Mouse (Mus musculus): Measurements from ENCODE around the gene Fgf18. TPM values are rescaled to one million over a fixed set of nuclear protein-coding genes. Genes with fewer than 3 reads are reported as not detected.

Fgf18 gene
- total RNA-seq, 2 experiments from 2014 or later, result 0.86 to 2.4 TPM

DNA sequence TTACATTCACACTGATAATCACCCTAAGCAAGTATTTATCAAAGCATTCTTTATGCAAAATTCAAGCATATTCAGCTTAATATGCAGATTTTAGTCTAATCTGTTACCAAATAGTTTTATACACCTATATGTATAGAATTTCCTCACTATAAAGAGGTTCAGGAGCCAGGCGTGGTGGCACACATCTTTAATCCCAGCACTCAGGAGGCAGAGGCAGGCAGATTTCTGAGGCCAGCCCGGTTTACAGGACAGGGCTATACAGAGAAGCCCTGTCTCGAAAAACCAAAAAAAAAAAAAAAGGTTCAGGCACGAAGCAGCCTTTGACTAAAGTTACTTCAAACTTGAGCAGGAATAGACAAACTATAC, 4.6 kb upstream of the Fgf18 start:
- DNase-seq, result no peak
- intact Hi-C loops (cut with DNase I), result no loop called here

DNA sequence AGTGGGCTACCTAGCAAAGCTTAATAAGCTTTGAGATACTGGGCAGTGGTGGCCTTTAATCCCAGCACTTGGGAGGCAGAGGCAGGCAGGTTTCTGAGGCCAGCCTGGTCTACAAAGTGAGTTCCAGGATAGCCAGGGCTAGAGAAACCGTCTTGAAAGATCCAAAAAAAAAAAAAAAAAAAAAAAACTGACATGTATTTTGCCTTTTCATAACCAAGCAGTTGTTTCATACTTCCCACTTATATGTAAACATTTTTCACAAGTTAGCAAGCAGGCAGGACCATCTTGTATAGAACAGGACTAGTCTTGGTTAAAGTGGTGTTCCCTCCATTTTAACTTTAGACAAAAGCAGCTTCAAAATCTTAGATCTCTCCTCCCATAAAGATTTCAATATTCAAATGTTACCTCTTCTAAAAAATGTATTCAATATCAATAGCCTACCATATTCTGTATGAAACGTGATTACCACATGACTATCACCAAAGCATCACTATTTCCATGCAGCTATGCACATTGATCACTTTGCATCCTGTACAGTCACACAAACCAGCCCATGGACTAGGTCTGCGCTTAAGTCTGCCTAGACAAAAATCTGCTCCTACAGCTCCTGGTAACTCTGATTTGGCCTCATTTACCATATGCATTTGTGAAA, 4.1 kb upstream of the Fgf18 start:
- intact Hi-C loops (cut with DNase I), result no loop called here

DNA sequence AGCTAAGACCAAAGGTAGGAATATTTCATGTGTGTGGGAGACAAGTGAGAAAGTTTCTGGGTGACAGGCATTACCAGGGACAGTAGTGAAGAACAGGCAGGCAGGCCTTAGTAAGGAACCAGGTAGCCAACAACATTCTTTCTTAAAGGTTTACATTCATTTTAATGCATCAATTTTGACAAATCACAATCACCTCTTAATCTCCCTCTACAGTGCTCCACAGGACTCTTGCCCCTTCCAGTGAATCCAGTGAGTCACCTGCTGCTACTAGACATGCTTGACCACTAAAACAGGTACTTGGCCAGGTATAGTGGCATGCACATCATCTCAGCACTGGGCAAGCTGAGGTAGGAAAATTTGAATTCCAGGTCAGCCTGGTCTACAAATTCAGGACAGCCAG, 3.2 kb upstream of the Fgf18 start:
- intact Hi-C loops (cut with DNase I), result no loop called here
- DNase-seq, result no peak

More for the DNA sequence above, 4.1 kb upstream of the Fgf18 start:
- DNase-seq, result no peak

DNA sequence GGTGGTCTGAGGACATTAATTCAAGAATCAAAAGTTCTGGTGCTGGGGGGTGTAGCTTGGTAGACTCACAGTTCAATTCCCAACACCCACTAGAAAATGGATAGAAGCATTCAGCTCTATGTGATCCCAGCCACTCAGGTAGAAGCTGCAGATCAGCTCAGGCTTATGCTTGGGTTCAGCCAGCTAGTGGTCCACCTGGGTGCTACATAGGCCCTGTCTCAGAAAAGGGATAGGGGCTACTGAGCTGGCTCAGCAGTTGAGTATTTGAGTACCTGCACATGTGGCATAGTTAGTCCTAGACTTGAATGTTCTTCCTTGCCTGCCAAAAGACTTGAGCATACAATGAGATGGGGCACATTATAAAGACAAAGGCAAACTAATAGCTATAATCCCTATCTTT, 2.3 kb upstream of the Fgf18 start:
- intact Hi-C loops (cut with DNase I), result loop anchor here (5.0 to 10.0 kb wide), 5 partner anchors 52 to 525 kb away; no protein-coding TSS in a partner anchor
- DNase-seq, result no peak

DNA sequence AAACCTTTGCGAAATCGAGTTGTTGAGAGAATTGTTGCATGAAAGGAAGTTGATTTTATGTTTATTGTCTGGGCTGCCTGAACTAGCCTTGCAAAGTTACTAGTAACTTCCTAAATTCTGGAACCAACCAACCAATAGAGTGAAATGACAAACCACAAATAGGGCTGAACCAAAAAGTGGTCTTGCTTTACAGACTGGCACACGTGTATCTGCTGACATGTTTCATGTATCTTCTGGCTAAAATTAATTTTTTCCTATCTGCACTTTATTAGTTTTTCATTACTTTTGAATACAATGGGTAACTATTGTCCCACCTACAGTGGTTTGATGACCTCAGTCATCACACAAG, 1.9 kb upstream of the Fgf18 start:
- intact Hi-C loops (cut with DNase I), result loop anchor here (5.0 to 10.0 kb wide), 5 partner anchors 52 to 524 kb away; no protein-coding TSS in a partner anchor
- DNase-seq, result no peak

GRCm38 (mm10) chr11:33148338-33149087, 1.3 kb upstream of the Fgf18 start:
- intact Hi-C loops (cut with DNase I), result loop anchor here (5.0 to 10.0 kb wide), 5 partner anchors 51 to 524 kb away; no protein-coding TSS in a partner anchor
- peak; percentile 67 to 72 for DNase-seq

- intact Hi-C loops (cut with DNase I), result loop anchor here (5.0 to 10.0 kb wide), 5 partner anchors 50 to 523 kb away; no protein-coding TSS in a partner anchor
- DNase-seq, result peak; percentile 20 to 42
Measured at GRCm38 (mm10) chr11:33147572-33148337, 555 bp upstream of the Fgf18 start.

- intact Hi-C loops (cut with DNase I), result loop anchor here (5.0 to 10.0 kb wide), 5 partner anchors 49 to 522 kb away; no protein-coding TSS in a partner anchor
- peak; percentile 26 to 39 for DNase-seq
Measured at GRCm38 (mm10) chr11:33146651-33147131, 509 bp downstream of the Fgf18 start.

DNA sequence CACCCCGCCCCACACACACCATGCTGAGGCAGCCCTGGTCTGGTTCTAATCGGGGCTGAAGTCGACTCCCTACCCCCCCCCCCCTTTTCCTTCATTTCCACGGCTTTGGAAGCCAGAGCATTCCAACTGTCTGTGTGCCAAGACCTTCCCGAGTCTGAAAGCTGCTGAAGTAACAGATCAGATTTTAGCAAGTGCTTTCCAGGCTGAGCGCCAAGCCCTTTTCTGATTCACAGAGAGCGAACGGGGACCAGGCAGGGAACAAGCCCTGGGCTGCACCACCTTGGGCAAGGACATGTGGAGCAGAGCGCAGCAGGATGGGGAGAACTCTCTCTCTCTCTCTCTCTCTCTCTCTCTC, 1.1 kb downstream of the Fgf18 start:
- peak; percentile 70 to 84 for DNase-seq
- intact Hi-C loops (cut with DNase I), result loop anchor here (5.0 to 10.0 kb wide), 5 partner anchors 49 to 521 kb away; no protein-coding TSS in a partner anchor

DNA sequence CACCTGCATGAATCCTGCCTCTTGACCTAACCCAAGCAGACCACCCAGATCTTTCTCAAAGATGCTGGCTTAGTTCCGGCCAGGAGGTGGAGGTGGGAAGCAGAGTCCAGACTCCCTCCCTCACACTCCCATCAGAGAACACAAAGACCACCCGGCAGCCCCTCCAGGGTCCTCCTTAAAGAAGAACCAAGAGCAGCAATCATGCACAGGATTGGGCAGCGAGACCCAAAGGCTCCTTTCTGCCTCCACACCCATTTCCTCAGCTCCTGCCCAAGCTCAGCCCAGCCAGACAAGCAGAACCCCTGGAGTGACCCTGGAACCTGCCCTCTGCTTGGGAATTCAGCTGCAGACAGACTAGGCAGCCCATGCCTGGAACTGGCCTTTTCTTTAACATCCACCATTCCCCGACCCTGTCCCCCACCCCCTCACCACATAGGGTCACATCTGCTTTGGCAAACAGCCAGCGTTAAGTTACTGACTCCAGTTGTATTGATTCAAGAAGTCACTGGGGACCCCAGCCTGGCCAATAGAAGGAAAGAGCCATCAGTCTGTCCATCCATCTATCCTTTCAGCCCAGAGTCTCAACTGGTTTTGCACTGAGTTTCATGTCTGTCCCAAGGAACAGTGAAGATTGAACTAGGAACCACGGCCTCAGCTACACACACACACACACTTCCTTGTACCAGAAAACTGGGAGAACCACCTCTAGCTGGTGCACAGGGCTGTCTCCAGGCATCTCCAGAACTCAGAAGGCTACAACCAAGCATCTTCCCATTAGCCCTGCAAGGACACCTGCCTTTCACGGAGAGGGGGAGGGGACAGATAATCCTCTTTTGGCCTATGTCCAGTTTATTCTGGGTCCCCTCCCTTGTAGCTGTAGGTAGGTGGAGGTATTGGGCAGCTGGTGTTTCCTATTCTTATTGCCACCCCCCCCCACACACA, 1.7 kb downstream of the Fgf18 start:
- intact Hi-C loops (cut with DNase I), result loop anchor here (5.0 to 10.0 kb wide), 5 partner anchors 48 to 521 kb away; no protein-coding TSS in a partner anchor
- DNase-seq, result no peak

DNA sequence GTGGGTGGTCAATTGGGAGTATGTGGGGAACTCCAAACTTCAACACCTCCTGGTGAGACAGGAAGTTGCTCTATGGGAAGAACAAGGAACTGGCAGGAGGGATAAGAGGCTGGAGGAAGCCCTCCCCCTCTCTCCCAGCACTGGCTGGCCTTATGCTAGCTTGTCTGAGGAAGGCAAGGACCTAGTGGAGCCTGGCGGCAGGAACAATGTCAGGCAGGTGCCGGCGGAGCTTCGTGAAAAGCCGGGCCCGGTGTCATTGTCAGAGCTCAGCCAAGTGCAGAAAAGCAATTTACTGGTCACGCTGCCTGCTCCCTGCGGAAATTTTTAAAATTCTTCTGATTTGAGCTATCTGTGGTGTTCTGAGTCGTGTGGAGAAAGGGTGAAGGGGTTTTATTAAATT, 3.3 kb downstream of the Fgf18 start:
- no peak for DNase-seq
- intact Hi-C loops (cut with DNase I), result loop anchor here (10.0 kb wide), 1 partner anchor 519 kb away; no protein-coding TSS in a partner anchor

DNA sequence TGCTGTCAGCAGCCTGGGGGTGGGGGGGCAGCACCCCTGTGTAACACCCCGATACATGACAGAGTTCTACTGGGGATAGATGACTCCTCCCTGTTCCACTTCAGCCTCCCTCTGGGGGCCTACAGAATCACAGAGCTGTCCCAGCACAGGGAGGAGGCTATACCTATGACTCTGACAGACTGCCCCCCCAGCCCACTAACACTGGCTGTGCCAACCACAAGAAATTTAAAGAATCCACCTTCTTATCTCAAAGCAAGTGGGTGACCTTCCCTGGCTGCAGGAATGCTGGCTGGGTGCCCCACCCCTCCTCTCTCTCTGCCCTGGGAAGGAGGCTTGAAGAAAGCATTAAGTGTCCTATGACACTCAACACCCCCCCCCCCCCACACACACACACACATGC, 4.4 kb downstream of the Fgf18 start:
- intact Hi-C loops (cut with DNase I), result loop anchor here (10.0 kb wide), 1 partner anchor 518 kb away; no protein-coding TSS in a partner anchor
- no peak for DNase-seq

- intact Hi-C loops (cut with DNase I), result loop anchor here (10.0 kb wide), 1 partner anchor 515 kb away; no protein-coding TSS in a partner anchor
Measured at GRCm38 (mm10) chr11:33140111-33140460, 7.1 kb downstream of the Fgf18 start.

GRCm38 (mm10) chr11:33139458-33140110, 7.6 kb downstream of the Fgf18 start:
- peak in 1 of 2 experiments; percentile 11 for DNase-seq
- intact Hi-C loops (cut with DNase I), result loop anchor here (10.0 kb wide), 1 partner anchor 515 kb away; no protein-coding TSS in a partner anchor

More at GRCm38 (mm10) chr11:33140111-33140460, 7.1 kb downstream of the Fgf18 start:
- DNase-seq, result peak in 1 of 2 experiments; percentile 9

- intact Hi-C loops (cut with DNase I), result no loop called here
Measured at GRCm38 (mm10) chr11:33138686-33139085, 8.5 kb downstream of the Fgf18 start.

DNA sequence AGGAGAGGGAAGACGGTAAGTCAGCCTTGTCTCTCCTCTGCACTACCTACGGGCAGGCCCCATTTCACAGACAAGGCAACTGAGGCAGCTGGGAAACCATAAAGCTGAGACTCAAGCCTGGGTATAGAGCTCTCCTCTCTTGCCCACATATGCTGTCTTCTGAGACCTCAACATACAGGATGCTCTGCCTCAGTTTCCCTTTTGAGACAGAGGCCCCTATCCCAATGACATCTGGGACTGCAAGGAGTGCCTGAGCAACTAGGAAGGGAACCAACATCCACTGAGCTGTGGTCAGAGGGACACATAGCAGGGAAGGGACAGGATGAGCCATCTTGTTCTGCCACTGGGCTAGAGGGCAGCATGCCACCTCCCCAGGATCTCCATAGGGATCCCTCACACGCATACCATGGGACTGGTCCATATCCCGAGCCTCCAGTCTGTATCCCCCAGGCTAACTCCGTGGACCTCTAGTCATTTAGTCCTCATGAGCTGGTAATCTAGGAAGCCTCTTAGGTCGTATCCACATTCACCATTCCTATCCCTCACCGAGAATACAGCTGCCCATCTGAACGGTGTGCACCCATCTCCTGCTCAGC, 12.7 kb downstream of the Fgf18 start:
- peak in 1 of 2 experiments; percentile 11 for DNase-seq
- intact Hi-C loops (cut with DNase I), result no loop called here

More at GRCm38 (mm10) chr11:33138686-33139085, 8.5 kb downstream of the Fgf18 start:
- peak in 1 of 2 experiments; percentile 7 for DNase-seq

- peak in 1 of 2 experiments; percentile 10 for DNase-seq
- intact Hi-C loops (cut with DNase I), result no loop called here
Measured at GRCm38 (mm10) chr11:33132619-33133338, 14.4 kb downstream of the Fgf18 start.

GRCm38 (mm10) chr11:33127058-33127457, 20.1 kb downstream of the Fgf18 start:
- no peak for DNase-seq
- intact Hi-C loops (cut with DNase I), result no loop called here

All from gastrocnemius, postnatal 36 days (tissue).